31 mouse cellular contexts compared by ENCODE assay signal in genomic region chr2:6350164-6350563, GRCm38 (mm10). TPM values are rescaled to one million over a fixed set of nuclear protein-coding genes. Genes with fewer than 3 reads are reported as not detected.
A peak's percentile ranks its signal among the peaks of the same experiment; 100 is the strongest.
DNase-seq lines count a peak whose midpoint lies in the region; ATAC-seq and TF ChIP-seq lines count a peak whose summit lies in the region.
"Had no signal": no experiment of that assay in that cellular context is flagged by ENCODE, and none has a peak within 500 bp of the region (broad histone marks: within the 10 kb centered on the region; RNA-seq: fewer than 3 reads in every experiment).

No protein-coding gene starts in this region.

- H3K27me3 ChIP-seq in intestine, embryonic 15.5 days (replicated peaks): no peaks in the 10 kb centered on the region
- H3K27me3 ChIP-seq in small intestine, adult 2 months (ENCODE audit: control insufficient read depth, insufficient read depth, low read length): no peaks in the 10 kb centered on the region
- H3K27me3 ChIP-seq in cerebellum, adult 2 months (ENCODE audit: control insufficient read depth, insufficient read depth, low read length): no peaks in the 10 kb centered on the region
- H3K27me3 ChIP-seq in limb, embryonic 10.5 days (ENCODE audit: low read depth, poor library complexity, severe bottlenecking): no peaks in the 10 kb centered on the region
- H3K27me3 ChIP-seq: forebrain, embryonic 13.5 days; heart, embryonic 15.5 days; kidney, embryonic 15.5 days; limb, embryonic 15.5 days; liver, embryonic 13.5 days; midbrain, embryonic 15.5 days; neural tube, embryonic 12.5 days had no signal

- no peak overlapping the region; the same call in 1 of the 2 replicates for H3K4me2 ChIP-seq in intestine, embryonic 15.5 days (replicated peaks)
- H3K4me2 ChIP-seq: forebrain, embryonic 13.5 days; heart, embryonic 15.5 days; kidney, embryonic 15.5 days; limb, embryonic 15.5 days; liver, embryonic 13.5 days; lung, embryonic 14.5 days; midbrain, embryonic 15.5 days; neural tube, embryonic 12.5 days had no signal

- WGBS in intestine, embryonic 15.5 days: 67% methylated on average over 9 of the region's 9 CpGs
- WGBS in small intestine, adult 2 months: 41% methylated on average over 9 of the region's 9 CpGs
- WGBS in cerebellum, adult 2 months: 75% methylated on average over 9 of the region's 9 CpGs
- WGBS in limb, embryonic 10.5 days: 89% methylated on average over 9 of the region's 9 CpGs

- DNase-seq in 416B (ENCODE audit: low read depth) (peak; percentile 67), ZHBTc4 (ENCODE audit: low read depth, low spot score) (peak; percentile 16)
- no peak for DNase-seq in cerebellum, adult 2 months
- no peak for DNase-seq in right cerebral cortex, postnatal 14 days
- DNase-seq in limb, embryonic 10.5 days (ENCODE audit: low spot score): no peak
- DNase-seq in left cerebral cortex, adult 11 months (ENCODE audit: low spot score): no peak
- DNase-seq: adrenal gland, adult 2 months; cerebellum, adult 11-12 months; gastrocnemius, postnatal 14 days; heart, adult 11 months; kidney, adult 18-20 months; kidney, postnatal 25 days; left cerebral cortex, postnatal 4 days; liver, embryonic 13.5 days; lung, embryonic 14.5 days; right cerebral cortex, adult 18-20 months; thymus, postnatal 4 days had no signal

- no peaks in the 10 kb centered on the region for H3K9me3 ChIP-seq in intestine, embryonic 15.5 days
- no peaks in the 10 kb centered on the region for H3K9me3 ChIP-seq in limb, embryonic 10.5 days (replicated peaks)
- H3K9me3 ChIP-seq: forebrain, embryonic 13.5 days; heart, embryonic 10.5 days; heart, embryonic 15.5 days; kidney, embryonic 15.5 days; limb, embryonic 15.5 days; liver, embryonic 13.5 days; midbrain, embryonic 10.5 days; midbrain, embryonic 15.5 days; neural tube, embryonic 12.5 days had no signal

- no peaks in the 10 kb centered on the region for H3K36me3 ChIP-seq in intestine, embryonic 15.5 days
- 0 out of 2 replicates have a peak, but pooled peaks cover 2% of the 10 kb centered on the region for H3K36me3 ChIP-seq in small intestine, adult 2 months (ENCODE audit: control insufficient read depth, insufficient read depth, low read length)
- peaks cover 11% of the 10 kb centered on the region for H3K36me3 ChIP-seq in limb, embryonic 10.5 days
- H3K36me3 ChIP-seq: heart, embryonic 15.5 days; limb, embryonic 15.5 days; midbrain, embryonic 15.5 days had no signal

- no peak overlapping the region for H3K9ac ChIP-seq in intestine, embryonic 15.5 days
- H3K9ac ChIP-seq: forebrain, embryonic 13.5 days; heart, embryonic 15.5 days; kidney, embryonic 15.5 days; limb, embryonic 15.5 days; liver, embryonic 13.5 days; lung, embryonic 14.5 days; midbrain, embryonic 15.5 days; neural tube, embryonic 12.5 days had no signal

- TF ChIP-seq POLR2A in small intestine, adult 2 months (IDR thresholded peaks at IDR 0.05; ENCODE audit: low read depth, low read length): no peak
- TF ChIP-seq POLR2A in cerebellum, adult 2 months (IDR thresholded peaks at IDR 0.05; ENCODE audit: borderline replicate concordance, insufficient read depth, low read length): no peak

- no peak overlapping the region for H3K4me3 ChIP-seq in intestine, embryonic 15.5 days (replicated peaks)
- no peak overlapping the region for H3K4me3 ChIP-seq in small intestine, adult 2 months (ENCODE audit: low read depth, low read length)
- H3K4me3 ChIP-seq in cerebellum, adult 2 months (replicated peaks; ENCODE audit: insufficient read depth, low read depth, low read length): no peak overlapping the region
- H3K4me3 ChIP-seq in limb, embryonic 10.5 days: no peak overlapping the region
- H3K4me3 ChIP-seq: forebrain, embryonic 13.5 days; heart, embryonic 10.5 days; heart, embryonic 15.5 days; kidney, embryonic 15.5 days; layer of hippocampus, adult 2 months; limb, embryonic 15.5 days; liver, embryonic 13.5 days; midbrain, embryonic 10.5 days; midbrain, embryonic 15.5 days; neural tube, embryonic 12.5 days had no signal

- peak; percentile 69 for ATAC-seq in intestine, embryonic 15.5 days
- ATAC-seq: activated CD4-positive, CD25-positive, alpha-beta regulatory T cell, adult 4 months; CD4-positive, CD25-positive, alpha-beta regulatory T cell, adult 4 months had no signal

- peaks cover 21% of the 10 kb centered on the region for H3K4me1 ChIP-seq in intestine, embryonic 15.5 days (replicated peaks)
- H3K4me1 ChIP-seq in small intestine, adult 2 months (ENCODE audit: control insufficient read depth, insufficient read depth, insufficient read length, low read length): peaks cover 17% of the 10 kb centered on the region
- H3K4me1 ChIP-seq in cerebellum, adult 2 months (ENCODE audit: control insufficient read depth, insufficient read depth, low read length): peaks cover 10% of the 10 kb centered on the region
- peaks cover 30% of the 10 kb centered on the region for H3K4me1 ChIP-seq in limb, embryonic 10.5 days

- 0 out of 2 replicates have a peak overlapping the region, but pooled peaks have one; percentile 6 for H3K27ac ChIP-seq in intestine, embryonic 15.5 days
- H3K27ac ChIP-seq in small intestine, adult 2 months (ENCODE audit: insufficient read depth, low read depth, low read length): 0 out of 2 replicates have a peak overlapping the region, but pooled peaks have one; percentile 26
- no peak overlapping the region for H3K27ac ChIP-seq in cerebellum, adult 2 months (ENCODE audit: insufficient read depth, low read length)
- no peak overlapping the region for H3K27ac ChIP-seq in limb, embryonic 10.5 days
- H3K27ac ChIP-seq: heart, embryonic 10.5 days; heart, embryonic 15.5 days; hindbrain, postnatal 0 days; limb, embryonic 15.5 days; liver, embryonic 13.5 days; midbrain, embryonic 10.5 days; midbrain, embryonic 15.5 days; neural tube, embryonic 12.5 days had no signal

- TF ChIP-seq CTCF in small intestine, adult 2 months (IDR thresholded peaks at IDR 0.05; ENCODE audit: extremely low read depth, insufficient read length, insufficient replicate concordance, low read depth, low read length): no peak
- no peak for TF ChIP-seq CTCF in cerebellum, adult 2 months (IDR thresholded peaks at IDR 0.05; ENCODE audit: borderline replicate concordance, insufficient read depth, low read depth, low read length)

RNA-seq across cellular contexts. Expression of gene Usp6nl, which starts 27.7 kb away (rescaled TPM):
- 9.4 and 11.8 TPM in 2 replicates for polyA plus RNA-seq in intestine, embryonic 15.5 days (2015; fragmentation: Nextera tagmentation; extraction: Ambion mirVana)
- polyA plus RNA-seq in small intestine, adult 2 months (2012; rRNA removed): 3.1 and 6.3 TPM in 2 replicates
- 15.5 and 16.5 TPM in 2 replicates for polyA plus RNA-seq in cerebellum, adult 2 months (2012; rRNA removed)
- polyA plus RNA-seq in limb, embryonic 10.5 days (2016; fragmentation: Nextera tagmentation; extraction: Ambion mirVana): 11.8 and 12.8 TPM in 2 replicates

Comparison
In these comparisons a context has a peak if more than half of its experiments do, and no peak if none do; other contexts are left out.
1. DNase-seq: peak in 416B (single experiment) and ZHBTc4 (single experiment); none in cerebellum, adult 2 months (0 of 2), right cerebral cortex, postnatal 14 days (single experiment), limb, embryonic 10.5 days (single experiment) and left cerebral cortex, adult 11 months (single experiment).
2. H3K27ac ChIP-seq: peak in intestine, embryonic 15.5 days (single experiment) and small intestine, adult 2 months (single experiment); none in cerebellum, adult 2 months (single experiment) and limb, embryonic 10.5 days (single experiment).